Mouse (Mus musculus) C2C12 (cell line): ENCODE data around the gene Gm38392. TPM values are rescaled to one million over a fixed set of nuclear protein-coding genes. Genes with fewer than 3 reads are reported as not detected.

Experiments used
- H3K27me3 ChIP-seq: one replicate; pipeline ENCODE4 v1.6.1; 2011; ENCODE audit not compliant: control insufficient read depth, insufficient read depth, insufficient read length
- H3K36me3 ChIP-seq: one replicate; pipeline ENCODE4 v1.6.1; 2011; ENCODE audit not compliant: control insufficient read depth, insufficient read depth
- H3K4me3 ChIP-seq: one replicate; pipeline ENCODE4 v1.5.1; 2011; ENCODE audit warnings: mild to moderate bottlenecking, control low read depth; ENCODE audit not compliant: poor library complexity, insufficient read depth, severe bottlenecking
- H3K79me2 ChIP-seq: one replicate; pipeline ENCODE4 v1.6.1; 2011; ENCODE audit not compliant: control insufficient read depth, insufficient read depth
- H3K79me3 ChIP-seq: one replicate; pipeline ENCODE4 v1.6.1; 2011; ENCODE audit warnings: low read depth, control low read depth
- H3ac ChIP-seq: one replicate; pipeline ENCODE3; 2011; ENCODE audit warnings: low read depth; ENCODE audit not compliant: control insufficient read depth, insufficient read length
- CEBPB ChIP-seq: IDR thresholded peaks from one replicate; pipeline ENCODE4 v1.6.1; 2011; ENCODE audit warnings: low read depth, mild to moderate bottlenecking, control low read depth, moderate library complexity
- CTCF ChIP-seq: IDR thresholded peaks from one replicate; pipeline ENCODE4 v1.5.1; 2011; ENCODE audit not compliant: control insufficient read depth, insufficient read depth, insufficient read length
- FOSL1 ChIP-seq: IDR thresholded peaks from one replicate; pipeline ENCODE4 v1.8.0; 2011; ENCODE audit warnings: mild to moderate bottlenecking, low read length; ENCODE audit not compliant: poor library complexity, insufficient read depth, severe bottlenecking
- MAX ChIP-seq: IDR thresholded peaks from one replicate; pipeline ENCODE4 v1.6.1; 2011; ENCODE audit warnings: mild to moderate bottlenecking, control low read depth
- MYOD1 ChIP-seq: IDR thresholded peaks from one replicate; pipeline ENCODE4 v1.6.1; 2011; ENCODE audit warnings: low read depth; ENCODE audit not compliant: control insufficient read depth, insufficient read length
- MYOG ChIP-seq: IDR thresholded peaks from one replicate; pipeline ENCODE4 v1.6.1; 2011; ENCODE audit not compliant: control insufficient read depth, insufficient read length; ENCODE audit errors: extremely low read depth
- USF1 ChIP-seq: IDR thresholded peaks from one replicate; pipeline ENCODE4 v1.6.1; 2011; ENCODE audit warnings: low read depth, mild to moderate bottlenecking, control low read depth, moderate library complexity
- polyA plus RNA-seq: library from polyadenylated mRNA; unstranded; fragments of >200 nt; fragmentation: generic; extraction: Trizol; gene quantifications from one replicate; pipeline ENCODE4 v1.2.1, GENCODE M21; 2012; ENCODE audit warnings: missing spikeins

The Gm38392 gene
- polyA plus RNA-seq, 1 experiment, result not detected

GRCm38 (mm10) chr3:88331282-88331681 is 44.3 kb upstream of the Gm38392 start:
- Histone ChIP-seq H3ac (no peak overlapping the region), H3K79me2 (peaks cover 7% of the 10 kb centered on the region), H3K79me3 (peaks cover 9% of the 10 kb centered on the region), H3K36me3 (peaks cover 13% of the 10 kb centered on the region), H3K27me3 (no peaks in the 10 kb centered on the region), H3K4me3 (no peak overlapping the region)
- TF ChIP-seq CTCF (peak; percentile 58), CEBPB (no peak)

GRCm38 (mm10) chr3:88328956-88329355 is 41.9 kb upstream of the Gm38392 start:
- Histone ChIP-seq H3K36me3 (peaks cover 13% of the 10 kb centered on the region), H3ac (no peak overlapping the region), H3K27me3 (no peaks in the 10 kb centered on the region), H3K79me3 (peaks cover 17% of the 10 kb centered on the region), H3K79me2 (peaks cover 22% of the 10 kb centered on the region), H3K4me3 (no peak overlapping the region)
- TF ChIP-seq MAX (no peak), FOSL1 (no peak), CEBPB (no peak), MYOD1 (no peak), MYOG (no peak), USF1 (no peak), CTCF (no peak)

- TF ChIP-seq USF1, result peak; percentile 96
- TF ChIP-seq CEBPB, result no peak
- no peak for TF ChIP-seq MAX
- no peak for TF ChIP-seq FOSL1
- no peak for TF ChIP-seq MYOG
- H3K79me2 ChIP-seq, result peaks cover 22% of the 10 kb centered on the region
- H3K27me3 ChIP-seq, result no peaks in the 10 kb centered on the region
- peak within 1 kb of the TSS; percentile 87 for H3ac ChIP-seq
- H3K36me3 ChIP-seq, result peaks cover 43% of the 10 kb centered on the region
- H3K4me3 ChIP-seq, result peak within 1 kb of the TSS; percentile 56
- peaks cover 17% of the 10 kb centered on the region for H3K79me3 ChIP-seq
Measured at GRCm38 (mm10) chr3:88324951-88325405, 38.0 kb upstream of the Gm38392 start, which contains the start of gene Glmp. Glmp (plus strand) TSS chr3:88325023.

- no peak for TF ChIP-seq MYOD1
- no peak for TF ChIP-seq MAX
- no peak for TF ChIP-seq CTCF
- TF ChIP-seq MYOG, result no peak
- TF ChIP-seq CEBPB, result no peak
- no peak for TF ChIP-seq USF1
- TF ChIP-seq FOSL1, result no peak
- no peak overlapping the region for H3K4me3 ChIP-seq
- no peak overlapping the region for H3ac ChIP-seq
- H3K27me3 ChIP-seq, result no peaks in the 10 kb centered on the region
- H3K79me2 ChIP-seq, result peaks cover 70% of the 10 kb centered on the region
- H3K79me3 ChIP-seq, result peaks cover 48% of the 10 kb centered on the region
- peaks cover 60% of the 10 kb centered on the region for H3K36me3 ChIP-seq
Measured at GRCm38 (mm10) chr3:88299172-88299571, 12.2 kb upstream of the Gm38392 start.

GRCm38 (mm10) chr3:88297321-88297851 is 10.4 kb upstream of the Gm38392 start:
- Histone ChIP-seq H3K4me3 (peak overlapping the region; percentile 78), H3K79me3 (peaks cover 45% of the 10 kb centered on the region), H3K79me2 (peaks cover 54% of the 10 kb centered on the region), H3K27me3 (no peaks in the 10 kb centered on the region), H3K36me3 (peaks cover 42% of the 10 kb centered on the region), H3ac (peak overlapping the region; percentile 90)
- no peak for TF ChIP-seq CTCF
- no peak for TF ChIP-seq MYOG
- TF ChIP-seq FOSL1, result no peak
- TF ChIP-seq MYOD1, result no peak
- no peak for TF ChIP-seq MAX
- TF ChIP-seq CEBPB, result no peak
- TF ChIP-seq USF1, result no peak
